Mouse (Mus musculus) kidney, embryonic 16.5 days (tissue): ENCODE results near the gene Rasl11a. TPM values are rescaled to one million over a fixed set of nuclear protein-coding genes. Genes with fewer than 3 reads are reported as not detected.

Source experiments
- ATAC-seq: fragments of 200-750 bp; cut with Nextera tagmentation; 2 replicates; pipeline ENCODE4 v1.8.0; 2017; ENCODE audit warnings: moderate TSS enrichment; ENCODE audit not compliant: low FRiP score, low TSS enrichment
- H3K27ac ChIP-seq: fragments of 300-500 bp; sonication (generic); 2 replicates; pipeline ENCODE4 v1.5.1; 2014; ENCODE audit warnings: low read length
- H3K27me3 ChIP-seq: fragments of 300-500 bp; sonication (generic); 2 replicates; pipeline ENCODE4 v1.6.1; 2014; ENCODE audit warnings: low read length, control low read depth, mixed read lengths; ENCODE audit not compliant: insufficient read depth
- H3K36me3 ChIP-seq: fragments of 300-500 bp; sonication (generic); 2 replicates; pipeline ENCODE4 v1.6.1; 2014; ENCODE audit warnings: low read length, control low read depth, mixed read lengths; ENCODE audit not compliant: insufficient read depth
- H3K4me1 ChIP-seq: fragments of 300-500 bp; sonication (generic); 2 replicates; pipeline ENCODE4 v1.6.1; 2014; ENCODE audit warnings: low read length, control low read depth, mixed read lengths; ENCODE audit not compliant: insufficient read depth
- H3K4me2 ChIP-seq: fragments of 300-500 bp; sonication (generic); replicated peaks from 2 replicates; pipeline ENCODE4 v1.6.1; 2014; ENCODE audit warnings: low read depth, low read length
- H3K4me3 ChIP-seq: fragments of 300-500 bp; sonication (generic); 2 replicates; pipeline ENCODE4 v1.5.1; 2014; ENCODE audit warnings: mild to moderate bottlenecking, low read length
- H3K9ac ChIP-seq: fragments of 300-500 bp; sonication (generic); replicated peaks from 2 replicates; pipeline ENCODE4 v1.6.1; 2014; ENCODE audit warnings: low read length
- H3K9me3 ChIP-seq: fragments of 300-500 bp; sonication (generic); 2 replicates; pipeline ENCODE4 v1.6.1; 2016; ENCODE audit warnings: low read length, control low read depth
- WGBS: fragments of 180-500 bp; shearing (Covaris S2); extraction: QIAGEN DNeasy Blood & Tissue Kit; methylation state at CpG from one replicate; pipeline ENCODE4 v1.1.7; 2014; 5-methylcytosine and 5-hydroxymethylcytosine counted together
- polyA plus RNA-seq: library from polyadenylated mRNA; unstranded; fragments of >200 nt; fragmentation: Nextera tagmentation; extraction: Ambion mirVana; gene quantifications from 2 replicates; pipeline ENCODE4 v1.2.1, GENCODE M21; 2015

The Rasl11a gene
- polyA plus RNA-seq, 1 experiment from 2014 or later, result 100 TPM

- no peaks in the 10 kb centered on the region for H3K27me3 ChIP-seq
- ATAC-seq, result no peak
- H3K4me2 ChIP-seq, result no peak overlapping the region
- H3K36me3 ChIP-seq, result no peaks in the 10 kb centered on the region
- no peak overlapping the region for H3K27ac ChIP-seq
- no peak overlapping the region for H3K9ac ChIP-seq
- no peaks in the 10 kb centered on the region for H3K9me3 ChIP-seq
- no peak overlapping the region for H3K4me3 ChIP-seq
- WGBS, result 65% methylated on average over 5 of the region's 5 CpGs
- H3K4me1 ChIP-seq, result peaks cover 7% of the 10 kb centered on the region
Observed at GRCm38 (mm10) chr5:146823005-146823404, 21.9 kb upstream of the Rasl11a start.

- H3K4me2 ChIP-seq, result no peak overlapping the region
- H3K9ac ChIP-seq, result no peak overlapping the region
- H3K9me3 ChIP-seq, result no peaks in the 10 kb centered on the region
- H3K27me3 ChIP-seq, result no peaks in the 10 kb centered on the region
- 51% methylated on average over 8 of the region's 8 CpGs for WGBS
- no peak for ATAC-seq
- no peak overlapping the region for H3K4me3 ChIP-seq
- H3K4me1 ChIP-seq, result peaks cover 20% of the 10 kb centered on the region
- peaks cover 3% of the 10 kb centered on the region; the same call in 1 of the 2 replicates for H3K36me3 ChIP-seq
- no peak overlapping the region for H3K27ac ChIP-seq
Observed at GRCm38 (mm10) chr5:146829528-146829927, 15.3 kb upstream of the Rasl11a start.

- ATAC-seq, result peak; percentile 44; the same call in 1 of the 2 replicates
Observed at GRCm38 (mm10) chr5:146832435-146832768, 12.5 kb upstream of the Rasl11a start.

GRCm38 (mm10) chr5:146832769-146833448, 12.0 kb upstream of the Rasl11a start, which contains the start of gene Rpl21:
TSS of gene Rpl21 (plus strand) at chr5:146832890.
- H3K4me2 ChIP-seq, result peak within 1 kb of the TSS; percentile 83
- peaks cover 36% of the 10 kb centered on the region for H3K36me3 ChIP-seq
- peaks cover 22% of the 10 kb centered on the region for H3K4me1 ChIP-seq
- under 1% methylated on average over 60 of the region's 60 CpGs for WGBS
- H3K9me3 ChIP-seq, result no peaks in the 10 kb centered on the region
- H3K9ac ChIP-seq, result peak within 1 kb of the TSS; percentile 88
- H3K27ac ChIP-seq, result peak within 1 kb of the TSS; percentile 81
- peak; percentile 98 for ATAC-seq
- H3K27me3 ChIP-seq, result no peaks in the 10 kb centered on the region
- H3K4me3 ChIP-seq, result peak within 1 kb of the TSS; percentile 90

More at GRCm38 (mm10) chr5:146832435-146832768, 12.5 kb upstream of the Rasl11a start:
- Histone ChIP-seq H3K4me3 (peak overlapping the region; percentile 90), H3K36me3 (peaks cover 31% of the 10 kb centered on the region), H3K27ac (peak overlapping the region; percentile 81), H3K9me3 (no peaks in the 10 kb centered on the region), H3K4me1 (peaks cover 22% of the 10 kb centered on the region), H3K9ac (peak overlapping the region; percentile 88), H3K4me2 (peak overlapping the region; percentile 83), H3K27me3 (no peaks in the 10 kb centered on the region)
- WGBS, result 53% methylated on average over 7 of the region's 7 CpGs

GRCm38 (mm10) chr5:146833673-146834201, 11.1 kb upstream of the Rasl11a start:
- Histone ChIP-seq H3K27ac (peak overlapping the region; percentile 81), H3K4me1 (peaks cover 22% of the 10 kb centered on the region), H3K4me2 (peak overlapping the region; percentile 83), H3K9ac (peak overlapping the region; percentile 88), H3K36me3 (peaks cover 39% of the 10 kb centered on the region), H3K4me3 (peak overlapping the region; percentile 90), H3K9me3 (no peaks in the 10 kb centered on the region), H3K27me3 (no peaks in the 10 kb centered on the region)
- no peak for ATAC-seq
- WGBS, result 14% methylated on average over 8 of the region's 8 CpGs

GRCm38 (mm10) chr5:146834959-146835358, 9.9 kb upstream of the Rasl11a start:
- Histone ChIP-seq H3K9me3 (no peaks in the 10 kb centered on the region), H3K27ac (0 out of 2 replicates have a peak overlapping the region, but pooled peaks have one; percentile 29), H3K4me3 (0 out of 2 replicates have a peak overlapping the region, but pooled peaks have one; percentile 90), H3K27me3 (no peaks in the 10 kb centered on the region), H3K9ac (no peak overlapping the region), H3K36me3 (peaks cover 39% of the 10 kb centered on the region), H3K4me1 (peaks cover 22% of the 10 kb centered on the region), H3K4me2 (no peak overlapping the region)
- ATAC-seq, result no peak
- 79% methylated on average over 8 of the region's 8 CpGs for WGBS

GRCm38 (mm10) chr5:146837967-146838720, 6.7 kb upstream of the Rasl11a start:
- Histone ChIP-seq H3K4me3 (no peak overlapping the region), H3K27ac (no peak overlapping the region), H3K9ac (no peak overlapping the region), H3K4me2 (no peak overlapping the region), H3K27me3 (no peaks in the 10 kb centered on the region), H3K36me3 (peaks cover 39% of the 10 kb centered on the region), H3K4me1 (peaks cover 21% of the 10 kb centered on the region), H3K9me3 (no peaks in the 10 kb centered on the region)
- 64% methylated on average over 7 of the region's 7 CpGs for WGBS
- ATAC-seq, result no peak

GRCm38 (mm10) chr5:146838836-146839648, 5.8 kb upstream of the Rasl11a start:
- H3K4me2 ChIP-seq, result no peak overlapping the region
- no peaks in the 10 kb centered on the region for H3K9me3 ChIP-seq
- 52% methylated on average over 12 of the region's 12 CpGs for WGBS
- no peak for ATAC-seq
- no peak overlapping the region for H3K9ac ChIP-seq
- no peak overlapping the region for H3K27ac ChIP-seq
- H3K36me3 ChIP-seq, result peaks cover 39% of the 10 kb centered on the region
- H3K27me3 ChIP-seq, result no peaks in the 10 kb centered on the region
- no peak overlapping the region for H3K4me3 ChIP-seq
- H3K4me1 ChIP-seq, result peaks cover 18% of the 10 kb centered on the region

- 44% methylated on average over 5 of the region's 5 CpGs for WGBS
- H3K9ac ChIP-seq, result no peak overlapping the region
- no peak for ATAC-seq
- peak overlapping the region; percentile 27; the same call in 1 of the 2 replicates for H3K27ac ChIP-seq
- H3K4me3 ChIP-seq, result no peak overlapping the region
- no peak overlapping the region for H3K4me2 ChIP-seq
- H3K27me3 ChIP-seq, result no peaks in the 10 kb centered on the region
- H3K4me1 ChIP-seq, result peaks cover 17% of the 10 kb centered on the region
- H3K9me3 ChIP-seq, result no peaks in the 10 kb centered on the region
- H3K36me3 ChIP-seq, result peaks cover 34% of the 10 kb centered on the region
Observed at GRCm38 (mm10) chr5:146839760-146840159, 5.1 kb upstream of the Rasl11a start.
